Mouse (Mus musculus) spleen, adult 2 months (tissue): ENCODE results near the gene Slc2a2.

Experiments used
- CTCF ChIP-seq: fragments of 200-500 bp; IDR thresholded peaks from 2 replicates; pipeline ENCODE4 v1.5.1; 2011; ENCODE audit warnings: mild to moderate bottlenecking, inconsistent platforms; ENCODE audit not compliant: insufficient read depth, insufficient read length, insufficient replicate concordance; ENCODE audit errors: extremely low read depth
- POLR2A ChIP-seq: fragments of 200-500 bp; IDR thresholded peaks from 2 replicates; pipeline ENCODE4 v1.6.1; 2011; ENCODE audit warnings: low read depth, low read length, inconsistent platforms

- TF ChIP-seq CTCF (no peak), POLR2A (no peak)
Observed at GRCm38 (mm10) chr3:28682411-28682810, 15.3 kb upstream of the Slc2a2 start.
